Mouse (Mus musculus): ENCODE data around the gene Prr3. TPM values are rescaled to one million over a fixed set of nuclear protein-coding genes. Genes with fewer than 3 reads are reported as not detected.
A peak's percentile ranks its signal among the peaks of the same experiment; 100 is the strongest.

Gene Prr3
- polyA plus RNA-seq, 1 experiment from 2014 or later = 27.6 TPM

GRCm38 (mm10) chr17:35997713-35998510 lies 17.9 kb upstream of the Prr3 start:
- Histone ChIP-seq H3K9me3 (no peaks in the 10 kb centered on the region), H3K27me3 (replicated peaks) (no peaks in the 10 kb centered on the region), H3K9ac (no peak overlapping the region), H3K4me3 (replicated peaks) (no peak overlapping the region), H3K27ac (no peak overlapping the region), H3K4me2 (peak overlapping the region; percentile 16), H3K36me3 (no peaks in the 10 kb centered on the region), H3K4me1 (0 out of 2 replicates have a peak, but pooled peaks cover 3% of the 10 kb centered on the region)
- 51% methylated on average over 12 of the region's 12 CpGs for WGBS
- ATAC-seq (ENCODE audit: insufficient read depth, low FRiP score, low read depth) = no peak

- no peak overlapping the region for H3K4me2 ChIP-seq
- H3K9ac ChIP-seq = no peak overlapping the region
- H3K4me3 ChIP-seq (replicated peaks) = no peak overlapping the region
- H3K4me1 ChIP-seq = 0 out of 2 replicates have a peak, but pooled peaks cover 4% of the 10 kb centered on the region
- H3K36me3 ChIP-seq = no peaks in the 10 kb centered on the region
- WGBS = 4% methylated on average over 11 of the region's 11 CpGs
- ATAC-seq (ENCODE audit: insufficient read depth, low FRiP score, low read depth) = peak; percentile 48
- no peak overlapping the region for H3K27ac ChIP-seq
- H3K27me3 ChIP-seq (replicated peaks) = no peaks in the 10 kb centered on the region
- H3K9me3 ChIP-seq = no peaks in the 10 kb centered on the region
These were observed 16.9 kb upstream of the Prr3 start for GRCm38 (mm10) chr17:35996949-35997348.

GRCm38 (mm10) chr17:35994879-35995240 lies 14.8 kb upstream of the Prr3 start:
- H3K4me2 ChIP-seq = peak overlapping the region; percentile 57

GRCm38 (mm10) chr17:35994175-35994878 lies 14.3 kb upstream of the Prr3 start:
- 3% methylated on average over 31 of the region's 31 CpGs for WGBS
- Histone ChIP-seq H3K4me1 (peaks cover 9% of the 10 kb centered on the region; the same call in 1 of the 2 replicates), H3K9ac (peak overlapping the region; percentile 29; the same call in 1 of the 2 replicates), H3K27ac (peak overlapping the region; percentile 77), H3K27me3 (replicated peaks) (no peaks in the 10 kb centered on the region), H3K36me3 (no peaks in the 10 kb centered on the region), H3K9me3 (no peaks in the 10 kb centered on the region), H3K4me3 (replicated peaks) (peak overlapping the region; percentile 60), H3K4me2 (peak overlapping the region; percentile 57)
- peak; percentile 56 for ATAC-seq (ENCODE audit: insufficient read depth, low FRiP score, low read depth)

More at GRCm38 (mm10) chr17:35994879-35995240, 14.8 kb upstream of the Prr3 start:
- Histone ChIP-seq H3K27me3 (replicated peaks) (no peaks in the 10 kb centered on the region), H3K27ac (peak overlapping the region; percentile 77), H3K36me3 (no peaks in the 10 kb centered on the region), H3K9ac (peak overlapping the region; percentile 29; the same call in 1 of the 2 replicates), H3K4me3 (replicated peaks) (peak overlapping the region; percentile 60), H3K9me3 (no peaks in the 10 kb centered on the region), H3K4me1 (peaks cover 9% of the 10 kb centered on the region; the same call in 1 of the 2 replicates)
- WGBS = 3% methylated on average over 14 of the region's 14 CpGs
- no peak for ATAC-seq (ENCODE audit: insufficient read depth, low FRiP score, low read depth)

GRCm38 (mm10) chr17:35993675-35994074 lies 13.6 kb upstream of the Prr3 start:
- peak overlapping the region; percentile 57 for H3K4me2 ChIP-seq
- H3K4me1 ChIP-seq = peaks cover 9% of the 10 kb centered on the region; the same call in 1 of the 2 replicates
- WGBS = 7% methylated on average over 17 of the region's 17 CpGs
- H3K4me3 ChIP-seq (replicated peaks) = peak overlapping the region; percentile 60
- no peaks in the 10 kb centered on the region for H3K36me3 ChIP-seq
- H3K9me3 ChIP-seq = no peaks in the 10 kb centered on the region
- ATAC-seq (ENCODE audit: insufficient read depth, low FRiP score, low read depth) = peak; percentile 67
- peak overlapping the region; percentile 11; the same call in 1 of the 2 replicates for H3K27ac ChIP-seq
- H3K9ac ChIP-seq = no peak overlapping the region
- no peaks in the 10 kb centered on the region for H3K27me3 ChIP-seq (replicated peaks)

GRCm38 (mm10) chr17:35991781-35992180 lies 11.7 kb upstream of the Prr3 start:
- no peak overlapping the region for H3K9ac ChIP-seq
- peak overlapping the region; percentile 42 for H3K27ac ChIP-seq
- 0 out of 2 replicates have a peak overlapping the region, but pooled peaks have one; percentile 12 for H3K4me2 ChIP-seq
- no peaks in the 10 kb centered on the region for H3K9me3 ChIP-seq
- peaks cover 9% of the 10 kb centered on the region; the same call in 1 of the 2 replicates for H3K4me1 ChIP-seq
- 0 out of 2 replicates have a peak, but pooled peaks have one; percentile 12 for ATAC-seq (ENCODE audit: insufficient read depth, low FRiP score, low read depth)
- H3K27me3 ChIP-seq (replicated peaks) = no peaks in the 10 kb centered on the region
- H3K36me3 ChIP-seq = peaks cover 12% of the 10 kb centered on the region; the same call in 1 of the 2 replicates
- H3K4me3 ChIP-seq (replicated peaks) = no peak overlapping the region
- WGBS = 18% methylated on average over 10 of the region's 10 CpGs

- Histone ChIP-seq H3K4me1 (peaks cover 24% of the 10 kb centered on the region), H3K27me3 (replicated peaks) (no peaks in the 10 kb centered on the region), H3K9me3 (no peaks in the 10 kb centered on the region), H3K9ac (no peak overlapping the region), H3K4me3 (replicated peaks) (no peak overlapping the region), H3K36me3 (peaks cover 18% of the 10 kb centered on the region; the same call in 1 of the 2 replicates), H3K4me2 (0 out of 2 replicates have a peak overlapping the region, but pooled peaks have one; percentile 87), H3K27ac (no peak overlapping the region)
- WGBS = 93% methylated on average over 9 of the region's 9 CpGs
- no peak for ATAC-seq (ENCODE audit: insufficient read depth, low FRiP score, low read depth)
These were observed 1.7 kb upstream of the Prr3 start for GRCm38 (mm10) chr17:35981776-35982175.

- Histone ChIP-seq H3K27ac (peak overlapping the region; percentile 97), H3K9ac (peak overlapping the region; percentile 90), H3K4me1 (peaks cover 24% of the 10 kb centered on the region), H3K36me3 (peaks cover 18% of the 10 kb centered on the region; the same call in 1 of the 2 replicates), H3K4me3 (replicated peaks) (peak overlapping the region; percentile 97), H3K27me3 (replicated peaks) (no peaks in the 10 kb centered on the region), H3K4me2 (peak overlapping the region; percentile 87), H3K9me3 (no peaks in the 10 kb centered on the region)
- ATAC-seq (ENCODE audit: insufficient read depth, low FRiP score, low read depth) = peak; percentile 15; the same call in 1 of the 2 replicates
- under 1% methylated on average over 29 of the region's 29 CpGs for WGBS
These were observed 323 bp upstream of the Prr3 start for GRCm38 (mm10) chr17:35980363-35980754.

GRCm38 (mm10) chr17:35978811-35979400 lies 1.1 kb downstream of the Prr3 start:
- H3K9me3 ChIP-seq = no peaks in the 10 kb centered on the region
- peak overlapping the region; percentile 97 for H3K4me3 ChIP-seq (replicated peaks)
- under 1% methylated on average over 41 of the region's 41 CpGs for WGBS
- peaks cover 24% of the 10 kb centered on the region for H3K4me1 ChIP-seq
- no peaks in the 10 kb centered on the region for H3K27me3 ChIP-seq (replicated peaks)
- peaks cover 20% of the 10 kb centered on the region; the same call in 1 of the 2 replicates for H3K36me3 ChIP-seq
- H3K9ac ChIP-seq = peak overlapping the region; percentile 90
- H3K27ac ChIP-seq = peak overlapping the region; percentile 97
- peak overlapping the region; percentile 87 for H3K4me2 ChIP-seq
- ATAC-seq (ENCODE audit: insufficient read depth, low FRiP score, low read depth) = peak; percentile 67

GRCm38 (mm10) chr17:35972131-35972530 lies 7.9 kb downstream of the Prr3 start:
- Histone ChIP-seq H3K4me2 (no peak overlapping the region), H3K9ac (no peak overlapping the region), H3K4me3 (replicated peaks) (no peak overlapping the region), H3K36me3 (peaks cover 16% of the 10 kb centered on the region; the same call in 1 of the 2 replicates), H3K27ac (no peak overlapping the region), H3K9me3 (no peaks in the 10 kb centered on the region), H3K4me1 (peaks cover 13% of the 10 kb centered on the region), H3K27me3 (replicated peaks) (no peaks in the 10 kb centered on the region)
- WGBS = 58% methylated on average over 1 of the region's 1 CpGs
- no peak for ATAC-seq (ENCODE audit: insufficient read depth, low FRiP score, low read depth)
